Mouse (Mus musculus) mammary gland, adult 2 months (tissue): ENCODE measurements around the gene Aadacl4. TPM values are rescaled to one million over a fixed set of nuclear protein-coding genes. Genes with fewer than 3 reads are reported as not detected.

Experiments used
- polyA plus RNA-seq: library from polyadenylated mRNA; depleted of rRNA; stranded (reverse); fragments of >200 nt; gene quantifications from 2 replicates; pipeline ENCODE4 v1.2.3, GENCODE M21; 2012; ENCODE audit warnings: low replicate concordance; rRNA removed

Gene Aadacl4
- polyA plus RNA-seq, result 0.65 TPM in 1 of 2 replicates, not detected in the other

GRCm38 (mm10) chr4:144613407-144613806 is at the start of gene Aadacl4:
Gene Aadacl4, plus strand, starts transcription at chr4:144613707.

GRCm38 (mm10) chr4:144565034-144565433 is 48.5 kb upstream of the Aadacl4 start, which contains the start of gene Gm13124:
Gene Gm13124, minus strand, starts transcription at chr4:144565134.

Other genes with a start within 250 kb of the Aadacl4 start
- not detected in 2 replicates for gene Pramef20, start 235.8 kb upstream of the Aadacl4 start, polyA plus RNA-seq
- gene Pramef12, start 205.2 kb upstream of the Aadacl4 start, polyA plus RNA-seq, result 0.26 TPM in 1 of 2 replicates, not detected in the other
- not detected in 2 replicates for gene 1700012P22Rik, start 174.9 kb upstream of the Aadacl4 start, polyA plus RNA-seq
- not detected in 2 replicates for gene Gm9944, start 160.4 kb upstream of the Aadacl4 start, polyA plus RNA-seq
- gene Aadacl3, start 150.0 kb upstream of the Aadacl4 start, polyA plus RNA-seq, result 0.04 TPM in 1 of 2 replicates, not detected in the other
- gene 9430007A20Rik, start 93.9 kb upstream of the Aadacl4 start, polyA plus RNA-seq, result not detected in 2 replicates
- not detected in 2 replicates for gene Gm13124, start 48.6 kb upstream of the Aadacl4 start, polyA plus RNA-seq
- 1.1 TPM in 1 of 2 replicates, not detected in the other for gene Gm436, start 72.7 kb downstream of the Aadacl4 start, polyA plus RNA-seq
- gene Gm13178, start 107.7 kb downstream of the Aadacl4 start, polyA plus RNA-seq, result 2.2 TPM in 1 of 2 replicates, not detected in the other
- gene Gm438, start 172.9 kb downstream of the Aadacl4 start, polyA plus RNA-seq, result 0.07 TPM in 1 of 2 replicates, not detected in the other